Mouse (Mus musculus): ENCODE measurements around the gene Slc22a8. TPM values are rescaled to one million over a fixed set of nuclear protein-coding genes. Genes with fewer than 3 reads are reported as not detected.

Gene Slc22a8
- total and polyA plus RNA-seq, 3 experiments, result not detected

GRCm38 (mm10) chr19:8599229-8599628, 8.2 kb downstream of the Slc22a8 start:
- Histone ChIP-seq H3K27ac (ENCODE audit: insufficient read depth, low read depth) (no peak overlapping the region), H3K36me3 (replicated peaks in 1 of 2; ENCODE audit: control insufficient read depth in 1 of 2, insufficient read depth in 1 of 2, low read length in 1 of 2) (no peaks in the 10 kb centered on the region), H3K9ac (ENCODE audit: insufficient read depth, low read depth) (no peak overlapping the region), H3K4me3 (replicated peaks in 1 of 3; ENCODE audit: low read depth in 2 of 3, low read length in 2 of 3, poor library complexity in 1 of 3) (no peak overlapping the region), H3K4me2 (ENCODE audit: insufficient read depth, low read depth, poor library complexity, severe bottlenecking) (no peak overlapping the region), H3K9me3 (replicated peaks; ENCODE audit: low read length) (no peaks in the 10 kb centered on the region), H3K4me1 (ENCODE audit: control insufficient read depth in 1 of 2, insufficient read depth in 2 of 2) (no peaks in the 10 kb centered on the region), H3K79me2 (replicated peaks; ENCODE audit: control insufficient read depth, extremely low read depth, insufficient read depth, poor library complexity, severe bottlenecking) (no peaks in the 10 kb centered on the region), H3K27me3 (replicated peaks) (peaks cover 4% of the 10 kb centered on the region)
- DNase-seq (ENCODE audit: extremely low read depth), result no peak
- in situ Hi-C loops (cut with MboI; ENCODE audit: low pct_ligation_motif_present, low pct_unique_long_range_greater_than_20kb, low sequenced_read_pairs) (loop anchor here (10.0 kb wide), 1 partner anchor 76 kb away; no protein-coding TSS in a partner anchor), dilution Hi-C loops (cut with MboI; ENCODE audit: extremely low pct_ligation_motif_present, extremely low pct_unique_long_range_greater_than_20kb, low sequenced_read_pairs) (loop anchor here (25.0 kb wide), 1 partner anchor 88 kb away; no protein-coding TSS in a partner anchor)
- TF ChIP-seq NELFE (IDR thresholded peaks at IDR 0.05; ENCODE audit: low read depth, low read length) (no peak), E2F4 (IDR thresholded peaks at IDR 0.05; ENCODE audit: insufficient replicate concordance, low read depth, low read length) (no peak), UBTF (IDR thresholded peaks at IDR 0.05; ENCODE audit: low read depth, low read length) (no peak), GABPA (IDR thresholded peaks at IDR 0.05; ENCODE audit: insufficient replicate concordance, low read depth, low read length) (no peak), IRF4 (IDR thresholded peaks at IDR 0.05; ENCODE audit: low read depth, low read length) (no peak), MEF2A (IDR thresholded peaks at IDR 0.05; ENCODE audit: borderline replicate concordance, low read depth, low read length) (no peak), MAX (IDR thresholded peaks at IDR 0.05; ENCODE audit: low read length) (no peak), ELF1 (IDR thresholded peaks at IDR 0.05; ENCODE audit: low read depth, low read length) (no peak), KAT2A (IDR thresholded peaks at IDR 0.05; ENCODE audit: insufficient replicate concordance, low read length) (no peak), POLR2AphosphoS2 (IDR thresholded peaks at IDR 0.05; ENCODE audit: low read depth, low read length) (no peak), SMC3 (IDR thresholded peaks at IDR 0.05; ENCODE audit: low read depth, low read length) (no peak)

DNA sequence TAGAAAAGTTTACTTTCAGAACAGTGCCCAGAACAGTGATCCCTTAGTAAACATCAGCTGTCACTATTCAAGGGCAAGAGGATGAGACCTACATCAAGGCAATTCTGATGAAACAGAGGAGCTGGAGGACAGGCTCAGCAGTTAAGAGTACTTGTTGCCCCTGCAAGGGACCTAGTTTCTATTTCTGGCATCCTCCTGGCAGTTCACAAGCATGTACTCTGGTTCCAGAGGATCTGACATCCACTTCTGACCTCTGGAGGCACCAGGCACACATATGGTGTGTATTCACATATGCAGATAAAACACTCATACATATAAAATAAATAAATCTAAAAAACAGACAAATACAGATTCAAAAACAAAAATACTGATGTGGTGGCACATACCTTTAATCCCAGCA, 10.9 kb downstream of the Slc22a8 start:
- no peak for DNase-seq (ENCODE audit: extremely low read depth)
- no peak overlapping the region for H3K9ac ChIP-seq (ENCODE audit: insufficient read depth, low read depth)
- in situ Hi-C loops (cut with MboI; ENCODE audit: low pct_ligation_motif_present, low pct_unique_long_range_greater_than_20kb, low sequenced_read_pairs), result no loop called here
- H3K4me1 ChIP-seq (ENCODE audit: control insufficient read depth in 1 of 2, insufficient read depth in 2 of 2), result no peaks in the 10 kb centered on the region
- no peak overlapping the region for H3K4me2 ChIP-seq (ENCODE audit: insufficient read depth, low read depth, poor library complexity, severe bottlenecking)
- TF ChIP-seq RAD21 (IDR thresholded peaks at IDR 0.05; ENCODE audit: low read depth, low read length) (no peak), RCOR1 (conservative IDR thresholded peaks at IDR 0.05; ENCODE audit: low read depth, low read length) (no peak), MEF2A (IDR thresholded peaks at IDR 0.05; ENCODE audit: borderline replicate concordance, low read depth, low read length) (no peak)
- dilution Hi-C loops (cut with MboI; ENCODE audit: extremely low pct_ligation_motif_present, extremely low pct_unique_long_range_greater_than_20kb, low sequenced_read_pairs), result no loop called here
- H3K4me3 ChIP-seq (replicated peaks in 1 of 3; ENCODE audit: low read depth in 2 of 3, low read length in 2 of 3, poor library complexity in 1 of 3), result no peak overlapping the region
- H3K79me2 ChIP-seq (replicated peaks; ENCODE audit: control insufficient read depth, extremely low read depth, insufficient read depth, poor library complexity, severe bottlenecking), result no peaks in the 10 kb centered on the region
- peaks cover 4% of the 10 kb centered on the region for H3K27me3 ChIP-seq (replicated peaks)
- no peaks in the 10 kb centered on the region for H3K9me3 ChIP-seq (replicated peaks; ENCODE audit: low read length)
- no peaks in the 10 kb centered on the region for H3K36me3 ChIP-seq (replicated peaks in 1 of 2; ENCODE audit: control insufficient read depth in 1 of 2, insufficient read depth in 1 of 2, low read length in 1 of 2)
- no peak overlapping the region for H3K27ac ChIP-seq (ENCODE audit: insufficient read depth, low read depth)

GRCm38 (mm10) chr19:8602914-8603313, 11.9 kb downstream of the Slc22a8 start:
- Histone ChIP-seq H3K27me3 (replicated peaks) (peaks cover 4% of the 10 kb centered on the region), H3K9me3 (replicated peaks; ENCODE audit: low read length) (no peaks in the 10 kb centered on the region), H3K4me1 (ENCODE audit: control insufficient read depth in 1 of 2, insufficient read depth in 2 of 2) (no peaks in the 10 kb centered on the region), H3K36me3 (replicated peaks in 1 of 2; ENCODE audit: control insufficient read depth in 1 of 2, insufficient read depth in 1 of 2, low read length in 1 of 2) (no peaks in the 10 kb centered on the region), H3K4me2 (ENCODE audit: insufficient read depth, low read depth, poor library complexity, severe bottlenecking) (no peak overlapping the region), H3K27ac (ENCODE audit: insufficient read depth, low read depth) (no peak overlapping the region), H3K79me2 (replicated peaks; ENCODE audit: control insufficient read depth, extremely low read depth, insufficient read depth, poor library complexity, severe bottlenecking) (no peaks in the 10 kb centered on the region), H3K9ac (ENCODE audit: insufficient read depth, low read depth) (no peak overlapping the region), H3K4me3 (replicated peaks in 1 of 3; ENCODE audit: low read depth in 2 of 3, low read length in 2 of 3, poor library complexity in 1 of 3) (no peak overlapping the region)
- dilution Hi-C loops (cut with MboI; ENCODE audit: extremely low pct_ligation_motif_present, extremely low pct_unique_long_range_greater_than_20kb, low sequenced_read_pairs) (no loop called here), in situ Hi-C loops (cut with MboI; ENCODE audit: low pct_ligation_motif_present, low pct_unique_long_range_greater_than_20kb, low sequenced_read_pairs) (no loop called here)
- no peak for DNase-seq (ENCODE audit: extremely low read depth)
- no peak for TF ChIP-seq MXI1 (IDR thresholded peaks at IDR 0.05; ENCODE audit: low read depth, low read length)
- TF ChIP-seq ZMIZ1 (IDR thresholded peaks at IDR 0.05; ENCODE audit: low read depth, low read length), result no peak
- TF ChIP-seq MYC (IDR thresholded peaks at IDR 0.05; ENCODE audit: low read depth, low read length), result no peak
- no peak for TF ChIP-seq USF1 (IDR thresholded peaks at IDR 0.05; ENCODE audit: low read depth, low read length)
- TF ChIP-seq POLR2AphosphoS2 (IDR thresholded peaks at IDR 0.05; ENCODE audit: low read depth, low read length), result no peak
- no peak for TF ChIP-seq MAFK (IDR thresholded peaks at IDR 0.05; ENCODE audit: insufficient replicate concordance, low read length)
- TF ChIP-seq JUND (conservative IDR thresholded peaks at IDR 0.05; ENCODE audit: low read depth, low read length), result no peak
- no peak for TF ChIP-seq USF2 (conservative IDR thresholded peaks at IDR 0.05; ENCODE audit: low read depth, low read length)
- TF ChIP-seq CHD1 (IDR thresholded peaks at IDR 0.05; ENCODE audit: low read depth, low read length), result no peak
- TF ChIP-seq CHD2 (IDR thresholded peaks at IDR 0.05; ENCODE audit: low read length), result no peak
- TF ChIP-seq ETS1 (conservative IDR thresholded peaks at IDR 0.05; ENCODE audit: low read depth, low read length), result no peak

Data from CH12.LX (cell line).